Mouse (Mus musculus) liver, adult (tissue): Measurements from ENCODE around the gene Taf3.

ENCODE experiments used
- GATA4 ChIP-seq: IDR thresholded peaks from 2 replicates; pipeline ENCODE4 v1.6.1; 2014; ENCODE audit warnings: mild to moderate bottlenecking, low read length; ENCODE audit not compliant: insufficient replicate concordance

The Taf3 gene

DNA sequence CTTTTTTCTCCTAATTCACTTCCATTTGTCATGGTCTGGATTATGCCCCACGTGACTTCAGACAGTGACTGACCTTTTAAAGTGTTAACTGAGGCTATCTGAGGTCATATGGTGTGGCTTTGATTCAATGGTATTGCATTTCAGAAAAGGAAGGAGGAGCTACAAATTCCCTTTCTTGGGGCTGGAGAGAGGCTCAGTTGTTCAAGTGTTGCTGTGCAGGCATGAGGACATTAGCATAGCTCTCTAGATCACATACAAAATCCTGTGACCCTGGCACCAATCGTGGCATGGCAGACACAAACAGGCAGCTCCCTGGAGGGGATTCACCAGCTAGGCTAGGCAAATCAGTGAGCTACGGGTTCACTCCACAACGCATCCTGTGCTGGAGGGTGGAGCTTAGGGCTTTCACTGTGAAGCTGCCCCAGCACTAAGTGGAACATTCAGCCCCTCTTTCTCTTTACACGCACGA is 62.4 kb downstream of the Taf3 start:
- no peak for TF ChIP-seq GATA4

DNA sequence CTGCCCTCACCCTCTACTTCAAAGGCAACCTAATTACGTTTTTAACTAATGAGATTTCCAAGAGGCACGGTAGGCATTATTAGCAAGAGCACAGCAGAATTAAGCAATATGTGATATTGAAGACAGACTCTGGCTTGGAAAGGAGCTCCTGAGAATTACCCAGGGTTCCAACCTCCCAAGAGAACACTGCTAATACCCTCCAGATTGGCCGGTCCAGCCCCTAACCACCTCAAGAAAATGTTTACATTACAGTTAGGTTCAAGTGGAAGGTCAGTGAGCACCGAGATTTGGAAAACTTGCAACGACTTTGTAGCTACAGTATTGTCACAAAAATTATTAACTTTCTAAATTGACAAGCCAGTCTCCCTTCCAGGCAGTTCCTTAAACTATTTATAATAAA is 66.0 kb downstream of the Taf3 start:
- no peak for TF ChIP-seq GATA4

DNA sequence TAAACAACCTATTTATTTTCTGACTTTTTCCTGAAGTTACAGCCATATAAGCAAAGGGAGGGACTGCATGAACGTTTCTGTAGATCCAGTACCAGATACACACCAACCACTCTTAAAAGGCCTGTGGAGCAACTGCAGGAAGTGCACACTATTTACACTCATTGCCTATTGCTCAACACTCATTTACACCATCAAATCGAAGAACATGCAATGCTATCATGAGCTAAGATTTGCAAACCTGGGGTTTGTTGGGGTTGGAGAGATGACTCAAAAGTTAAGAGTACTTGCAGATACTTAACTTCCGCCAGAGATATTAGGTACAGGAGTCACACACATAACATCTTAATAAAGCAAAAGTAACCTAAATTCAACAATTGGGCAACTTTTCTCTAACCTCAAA is 76.5 kb downstream of the Taf3 start:
- no peak for TF ChIP-seq GATA4

DNA sequence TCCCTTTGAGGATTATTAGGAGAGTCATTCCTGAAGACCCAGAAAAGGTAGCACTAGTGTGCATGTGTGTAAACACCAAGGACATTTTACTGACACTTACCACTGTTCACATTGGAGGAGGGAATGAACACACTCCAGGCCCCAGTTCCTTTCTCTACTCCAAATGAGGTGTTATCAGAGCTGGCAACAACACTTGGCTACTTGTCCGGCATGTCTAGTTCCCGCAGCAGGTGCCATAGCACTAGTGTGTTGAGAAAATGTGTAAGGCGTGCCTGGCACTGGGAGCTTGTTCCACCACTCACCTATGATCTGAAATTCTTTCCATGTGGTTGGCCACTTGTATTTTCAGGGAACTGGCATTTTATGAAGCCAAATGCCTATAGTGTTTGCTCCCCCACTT is 77.8 kb downstream of the Taf3 start:
- TF ChIP-seq GATA4: no peak

DNA sequence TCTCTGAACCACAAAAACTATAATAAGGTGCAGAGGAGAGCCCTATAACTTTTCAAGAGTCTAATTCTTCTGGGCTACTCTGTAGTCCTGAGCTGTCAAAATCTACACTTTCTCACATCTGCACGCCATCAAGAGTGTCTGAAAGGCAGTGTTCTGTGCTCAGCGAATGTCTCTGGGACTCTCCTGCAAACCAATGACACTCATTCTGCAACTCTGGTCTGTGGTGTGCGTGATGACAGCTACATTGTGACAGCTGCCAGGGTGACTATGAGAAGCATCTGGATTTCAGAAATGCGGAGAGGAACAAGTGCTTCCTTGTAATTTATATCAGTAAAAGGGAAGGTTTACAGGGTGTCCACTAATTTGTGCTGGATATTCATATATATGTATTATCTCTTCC is 78.2 kb downstream of the Taf3 start:
- no peak for TF ChIP-seq GATA4

DNA sequence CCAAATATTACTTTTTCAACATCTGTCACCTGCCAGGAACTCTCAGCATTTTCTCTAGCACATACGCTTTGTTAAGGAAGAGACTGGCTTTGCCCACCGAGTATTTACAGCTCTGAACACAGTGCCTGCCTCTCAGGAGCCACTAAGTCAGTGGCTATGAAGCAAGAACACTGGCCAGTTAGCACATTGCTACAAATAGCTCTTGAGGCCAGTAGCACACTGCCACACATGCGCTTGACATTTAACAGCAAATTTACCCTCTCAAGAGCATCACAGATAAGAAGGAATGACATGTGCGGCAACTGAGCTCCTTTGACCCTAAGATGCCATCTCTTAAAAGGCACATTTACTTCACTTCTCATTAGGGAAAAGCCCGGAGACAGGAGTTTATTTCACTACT is 78.7 kb downstream of the Taf3 start:
- TF ChIP-seq GATA4: no peak

DNA sequence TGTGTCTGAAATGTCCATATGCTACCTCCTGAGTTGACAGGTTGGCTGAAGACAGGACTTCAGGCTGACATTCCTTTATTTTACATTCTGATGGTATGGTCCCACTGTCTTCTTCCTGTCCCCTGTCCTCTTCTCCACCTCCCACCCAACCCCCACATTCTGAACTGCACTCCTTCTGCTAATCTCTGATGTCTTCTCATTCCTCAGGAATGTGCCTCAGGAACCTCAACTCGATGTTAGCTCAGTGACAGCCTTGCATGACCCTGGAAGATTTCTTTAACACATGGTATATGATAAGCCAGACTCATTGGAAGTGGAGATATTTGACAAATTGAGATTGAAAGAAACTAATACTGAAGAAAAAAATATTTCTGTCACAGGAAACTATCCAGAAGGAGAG is 81.8 kb downstream of the Taf3 start:
- TF ChIP-seq GATA4: no peak

DNA sequence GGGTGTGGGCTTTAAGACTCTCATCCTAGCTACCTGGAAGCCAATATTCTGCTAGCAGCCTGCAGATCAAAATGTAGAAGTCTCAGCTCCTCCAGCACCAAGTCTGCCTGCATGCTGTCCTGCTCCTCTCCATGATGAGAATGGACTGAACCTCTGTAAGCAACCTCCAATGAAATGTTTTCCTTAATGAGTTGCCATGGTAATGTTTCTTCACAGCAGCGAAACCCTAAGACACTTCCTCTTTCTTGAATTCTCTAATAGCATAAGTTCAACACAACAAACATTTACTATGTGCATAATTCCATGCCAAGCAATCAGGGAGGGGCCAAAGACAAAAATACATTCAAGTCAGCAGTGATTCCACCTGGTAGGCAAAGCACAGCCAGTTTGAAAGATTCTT is 82.8 kb downstream of the Taf3 start:
- TF ChIP-seq GATA4: no peak

DNA sequence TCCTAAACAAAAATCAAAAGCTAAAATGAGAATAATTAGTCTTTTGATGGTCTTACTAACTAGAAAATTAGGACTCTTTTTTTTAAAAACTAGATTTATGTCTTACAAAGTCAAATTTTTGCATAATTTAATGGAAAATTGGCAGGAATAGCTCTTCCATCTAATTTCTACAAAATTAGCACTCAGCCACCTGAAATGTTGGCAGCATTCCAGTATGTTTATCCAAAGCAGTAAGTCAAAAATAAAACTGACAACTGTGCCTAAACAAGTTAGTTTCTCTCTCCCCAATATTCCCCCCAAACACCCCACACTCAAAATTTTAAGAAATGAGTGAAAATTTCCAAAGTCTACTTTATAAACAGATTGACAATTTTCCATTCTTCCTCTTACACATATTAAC is 85.5 kb downstream of the Taf3 start:
- no peak for TF ChIP-seq GATA4

DNA sequence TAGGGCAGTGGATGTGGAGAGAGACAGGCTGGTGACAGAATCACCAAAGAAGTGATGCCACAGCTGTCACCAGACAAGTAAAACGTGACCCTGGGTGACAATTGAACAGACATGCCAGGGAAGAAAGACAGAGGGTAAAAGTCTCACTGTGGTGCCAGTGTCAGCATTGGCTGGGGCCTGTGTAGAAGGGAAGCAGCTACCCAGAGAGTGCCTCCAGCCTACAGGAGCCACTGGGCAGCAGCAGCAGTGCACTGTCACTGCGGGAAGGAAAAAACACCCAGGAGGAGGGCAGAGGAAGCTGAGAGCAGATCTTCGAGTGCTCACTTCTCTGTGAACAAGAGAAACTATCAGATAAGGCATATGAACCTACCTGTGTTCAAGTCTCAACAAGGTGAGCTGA is 86.7 kb downstream of the Taf3 start:
- no peak for TF ChIP-seq GATA4

DNA sequence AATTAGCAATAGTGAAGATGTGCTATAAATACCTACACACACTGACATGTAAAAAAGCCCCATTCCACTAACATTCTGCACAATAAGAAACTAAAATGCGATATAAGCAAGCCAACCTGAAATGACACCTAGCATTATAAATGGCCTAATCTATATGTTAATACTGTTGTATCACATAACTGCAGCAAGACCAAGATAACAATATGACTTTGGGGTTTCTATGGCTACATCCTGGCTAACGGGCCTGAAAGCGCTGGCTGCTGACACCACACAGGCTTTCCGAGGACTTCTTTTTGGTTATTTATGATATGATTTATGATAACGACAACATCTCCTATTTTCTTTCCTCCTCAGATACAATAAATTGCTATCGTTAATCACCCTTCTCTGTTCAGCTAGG is 90.4 kb downstream of the Taf3 start:
- no peak for TF ChIP-seq GATA4

DNA sequence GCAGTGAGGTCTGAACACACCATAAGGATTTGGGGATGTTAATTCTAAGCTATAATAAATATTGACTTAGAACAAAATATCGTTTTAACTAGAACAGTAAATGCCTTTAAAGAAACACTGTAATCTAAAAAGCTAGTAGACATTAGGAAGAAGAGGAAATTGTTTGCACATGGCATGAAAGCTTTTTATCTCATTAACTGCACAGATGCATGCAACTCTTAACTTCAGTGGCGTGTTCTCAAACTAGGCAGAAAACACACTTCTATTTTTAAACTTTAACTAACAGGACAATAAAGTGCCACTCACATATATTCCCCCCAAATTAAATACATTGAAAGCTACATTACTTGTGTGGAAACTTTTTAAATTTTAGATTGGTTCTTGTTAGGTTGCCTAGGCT is 91.8 kb downstream of the Taf3 start:
- no peak for TF ChIP-seq GATA4

DNA sequence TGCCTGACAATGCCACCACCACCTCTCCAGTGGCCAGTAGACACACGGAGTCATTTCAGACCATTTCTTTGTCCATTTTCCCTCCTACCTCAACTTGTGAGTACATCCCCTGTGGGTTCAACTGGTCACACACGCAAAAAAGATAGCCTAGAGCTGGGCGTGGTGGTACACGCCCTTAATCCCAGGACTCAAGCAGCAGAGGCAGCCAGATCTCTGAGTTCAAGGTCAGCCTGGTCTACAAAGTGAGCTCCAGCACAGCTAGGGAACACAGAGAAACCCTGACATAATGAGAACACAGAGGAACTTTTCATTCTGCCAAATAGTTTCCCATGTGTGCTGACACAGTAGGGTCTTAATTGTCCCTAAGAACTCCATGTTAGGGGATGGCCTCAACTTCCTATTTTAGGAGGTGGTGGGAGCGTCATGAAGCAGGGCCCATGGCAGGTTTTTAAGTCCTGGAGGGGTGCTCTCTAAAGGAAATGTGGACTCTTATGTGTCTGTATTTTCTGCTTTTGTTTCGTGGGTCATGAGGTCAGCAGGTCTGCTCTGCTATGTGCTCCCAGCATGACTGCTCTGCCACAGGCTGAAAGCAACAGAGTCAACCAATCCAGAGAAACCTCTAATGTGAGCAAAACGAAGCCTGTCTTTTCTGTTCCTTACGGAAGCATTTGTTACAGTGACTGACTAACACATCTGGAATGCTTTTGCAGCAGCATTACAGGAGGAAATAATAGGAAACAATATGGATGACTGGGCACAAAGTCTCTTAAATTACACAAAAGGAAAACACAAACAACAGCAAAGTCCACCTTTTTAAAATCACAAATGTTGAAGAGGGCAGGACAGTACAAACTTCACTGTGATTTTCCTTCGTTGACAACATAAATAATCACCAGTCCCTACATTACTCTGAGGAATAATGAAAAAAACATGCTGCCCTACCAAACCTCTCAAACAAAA is 92.5 kb downstream of the Taf3 start:
- TF ChIP-seq GATA4: no peak

DNA sequence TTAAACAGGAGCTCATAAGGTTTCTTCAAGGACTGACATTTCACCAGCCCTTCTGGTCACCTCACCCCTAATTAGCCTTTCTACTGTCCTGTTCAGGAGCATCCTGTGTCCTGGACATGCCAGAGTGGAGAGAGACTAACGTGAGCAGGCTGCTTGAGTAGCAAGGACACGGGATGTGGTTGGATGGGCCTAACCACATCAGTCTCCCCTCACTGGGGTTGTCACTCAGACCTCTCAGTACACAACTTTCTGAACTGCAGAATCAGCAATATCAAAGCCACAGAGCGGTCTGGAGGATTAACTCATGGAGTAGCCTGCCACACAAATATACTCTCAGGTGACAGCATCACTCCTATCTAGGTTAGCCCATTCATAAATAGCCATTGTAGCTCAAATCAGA is 101.7 kb downstream of the Taf3 start:
- no peak for TF ChIP-seq GATA4

DNA sequence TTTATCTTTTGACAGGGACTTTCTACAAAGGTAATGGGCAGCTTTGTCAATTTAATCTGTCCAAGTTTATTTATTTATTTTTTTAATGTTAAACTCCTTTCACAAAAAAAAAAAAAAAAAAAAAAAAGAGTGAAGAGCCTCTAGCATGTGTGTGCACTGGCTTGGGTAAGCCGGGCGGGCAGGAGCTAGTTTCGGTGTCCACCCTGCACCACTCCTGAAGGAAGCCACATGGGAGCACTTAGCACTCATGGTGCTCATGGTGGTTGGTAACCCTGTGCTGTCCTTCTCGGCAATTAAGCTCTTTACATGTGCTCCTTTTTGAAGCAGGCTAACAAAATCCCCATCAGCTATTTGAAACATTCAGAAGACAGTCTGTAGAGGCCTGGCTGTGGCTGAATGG is 102.8 kb downstream of the Taf3 start:
- no peak for TF ChIP-seq GATA4

DNA sequence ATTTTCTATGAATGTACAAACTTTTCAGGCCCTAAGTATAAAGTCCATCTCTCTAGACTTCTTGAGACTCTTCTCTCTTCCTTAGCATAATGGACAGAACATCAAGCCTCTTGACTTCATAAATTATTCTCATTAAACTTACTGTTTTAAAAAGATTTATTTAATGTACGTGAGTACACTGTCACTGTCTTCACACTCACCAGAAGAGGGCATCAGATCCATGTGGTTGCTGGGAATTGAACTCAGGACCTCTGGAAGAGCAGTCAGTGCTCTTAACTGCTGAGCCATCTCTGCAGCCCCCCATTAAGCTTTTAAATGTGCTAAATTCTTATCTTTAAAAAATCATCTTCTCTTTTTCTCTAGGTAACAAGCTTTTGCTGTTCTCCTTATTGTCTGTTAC is 105.4 kb downstream of the Taf3 start:
- TF ChIP-seq GATA4: no peak

DNA sequence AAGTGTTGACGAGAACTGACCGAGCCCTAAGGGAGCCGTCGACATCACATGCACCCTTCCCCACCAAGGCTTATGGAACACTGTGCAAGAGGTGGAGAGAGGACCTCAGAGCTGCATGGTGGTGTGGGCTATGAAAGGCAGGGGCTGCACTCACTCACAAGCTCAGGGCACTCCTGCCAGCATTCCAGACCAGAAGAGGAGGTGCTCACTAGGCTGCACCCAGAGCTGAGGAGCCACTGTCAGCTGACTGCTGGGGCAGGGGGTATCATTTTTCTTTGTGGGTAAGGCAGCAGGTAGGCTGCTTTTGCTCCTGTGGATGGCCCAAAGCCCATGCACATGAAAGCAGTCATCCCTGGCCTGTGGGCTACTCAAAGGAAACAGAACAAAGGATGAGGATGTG is 109.1 kb downstream of the Taf3 start:
- TF ChIP-seq GATA4: no peak
